Mouse (Mus musculus) forebrain, postnatal 0 days (tissue): Measurements from ENCODE around the gene Tex19.2. TPM values are rescaled to one million over a fixed set of nuclear protein-coding genes. Genes with fewer than 3 reads are reported as not detected.

Experiments used
- ATAC-seq: fragments of 200-750 bp; cut with Nextera tagmentation; 2 replicates; pipeline ENCODE4 v1.8.0; 2017; ENCODE audit warnings: mild to moderate bottlenecking, moderate library complexity
- DNase-seq: peaks from one replicate; pipeline ENCODE4 v3.0.0-alpha.2; 2015
- H3K27ac ChIP-seq: fragments of 300-500 bp; sonication (generic); 2 replicates; pipeline ENCODE4 v1.5.1; 2014; ENCODE audit warnings: low read depth, mild to moderate bottlenecking, antibody characterized with exemption, low read length, moderate library complexity, mixed read lengths
- H3K27me3 ChIP-seq: fragments of 300-500 bp; sonication (generic); 2 replicates; pipeline ENCODE4 v1.6.1; 2014; ENCODE audit warnings: mild to moderate bottlenecking, low read length, mixed read lengths; ENCODE audit not compliant: insufficient read depth
- H3K36me3 ChIP-seq: fragments of 300-500 bp; sonication (generic); 2 replicates; pipeline ENCODE4 v1.6.1; 2014; ENCODE audit warnings: mild to moderate bottlenecking, moderate library complexity; ENCODE audit not compliant: insufficient read depth
- H3K4me1 ChIP-seq: fragments of 300-500 bp; sonication (generic); 2 replicates; pipeline ENCODE4 v1.6.1; 2014; ENCODE audit warnings: antibody characterized with exemption; ENCODE audit not compliant: insufficient read depth
- H3K4me2 ChIP-seq: fragments of 300-500 bp; sonication (generic); 2 replicates; pipeline ENCODE4 v1.6.1; 2014; ENCODE audit warnings: low read depth, mild to moderate bottlenecking, moderate library complexity
- H3K4me3 ChIP-seq: fragments of 300-500 bp; sonication (generic); 2 replicates; pipeline ENCODE4 v1.5.1; 2014; ENCODE audit warnings: low read depth, low read length, mixed read lengths
- H3K9ac ChIP-seq: fragments of 300-500 bp; sonication (generic); 2 replicates; pipeline ENCODE4 v1.6.1; 2014; ENCODE audit warnings: mild to moderate bottlenecking
- H3K9me3 ChIP-seq: fragments of 300-500 bp; sonication (generic); 2 replicates; pipeline ENCODE4 v1.6.1; 2016; ENCODE audit warnings: low read length
- CTCF ChIP-seq: sonication (generic); IDR thresholded peaks from 2 replicates; pipeline ENCODE4 v1.5.1; 2016; ENCODE audit warnings: antibody characterized with exemption, control low read depth, low read depth
- whole genome bisulfite sequencing: fragments of 180-500 bp; shearing (Covaris S2); extraction: QIAGEN DNeasy Blood & Tissue Kit; methylation state at CpG from one replicate; pipeline ENCODE4 v1.1.7; 2014; 5-methylcytosine and 5-hydroxymethylcytosine counted together
- polyA plus RNA-seq: library from polyadenylated mRNA; unstranded; fragments of >200 nt; fragmentation: Nextera tagmentation; extraction: Ambion mirVana; gene quantifications from 2 replicates; pipeline ENCODE4 v1.2.1, GENCODE M21; 2015
- total RNA-seq: library from RNA; depleted of rRNA; stranded (reverse); fragments of >200 nt; gene quantifications from 2 replicates; pipeline ENCODE4 v1.2.3, GENCODE M21; 2014

The Tex19.2 gene
- total and polyA plus RNA-seq, 2 experiments from 2014 or later: not detected

GRCm38 (mm10) chr11:121126395-121126794 is 7.9 kb upstream of the Tex19.2 start:
- no peak overlapping the region for H3K4me2 ChIP-seq
- H3K36me3 ChIP-seq: no peaks in the 10 kb centered on the region
- H3K4me1 ChIP-seq: no peaks in the 10 kb centered on the region
- H3K27ac ChIP-seq: no peak overlapping the region
- TF ChIP-seq CTCF: peak; percentile 28
- H3K27me3 ChIP-seq: no peaks in the 10 kb centered on the region
- WGBS: 66% methylated on average over 1 of the region's 1 CpGs
- no peak overlapping the region for H3K9ac ChIP-seq
- ATAC-seq (no peak), DNase-seq (no peak)
- no peak overlapping the region for H3K4me3 ChIP-seq
- H3K9me3 ChIP-seq: no peaks in the 10 kb centered on the region

- DNase-seq (no peak), ATAC-seq (no peak)
- Histone ChIP-seq H3K4me1 (no peaks in the 10 kb centered on the region), H3K27ac (no peak overlapping the region), H3K9me3 (no peaks in the 10 kb centered on the region), H3K4me2 (no peak overlapping the region), H3K27me3 (no peaks in the 10 kb centered on the region), H3K9ac (no peak overlapping the region), H3K4me3 (no peak overlapping the region), H3K36me3 (no peaks in the 10 kb centered on the region)
- WGBS: 91% methylated on average over 3 of the region's 3 CpGs
- TF ChIP-seq CTCF: no peak
Measured at GRCm38 (mm10) chr11:121125522-121126172, 7.2 kb upstream of the Tex19.2 start.

- whole genome bisulfite sequencing: 74% methylated on average over 4 of the region's 4 CpGs
- no peaks in the 10 kb centered on the region for H3K27me3 ChIP-seq
- no peak for TF ChIP-seq CTCF
Measured at GRCm38 (mm10) chr11:121123438-121123837, 5.0 kb upstream of the Tex19.2 start.

GRCm38 (mm10) chr11:121122024-121122670 is 3.7 kb upstream of the Tex19.2 start:
- no peaks in the 10 kb centered on the region for H3K27me3 ChIP-seq
- H3K4me3 ChIP-seq: no peak overlapping the region
- no peaks in the 10 kb centered on the region for H3K36me3 ChIP-seq
- no peak overlapping the region for H3K27ac ChIP-seq
- ATAC-seq (no peak), DNase-seq (no peak)
- H3K9ac ChIP-seq: no peak overlapping the region
- no peak for TF ChIP-seq CTCF
- no peaks in the 10 kb centered on the region for H3K4me1 ChIP-seq
- no peaks in the 10 kb centered on the region for H3K9me3 ChIP-seq
- WGBS: 81% methylated on average over 2 of the region's 2 CpGs
- no peak overlapping the region for H3K4me2 ChIP-seq

More at GRCm38 (mm10) chr11:121123438-121123837, 5.0 kb upstream of the Tex19.2 start:
- Histone ChIP-seq H3K9me3 (no peaks in the 10 kb centered on the region), H3K36me3 (no peaks in the 10 kb centered on the region), H3K4me2 (no peak overlapping the region), H3K4me3 (no peak overlapping the region), H3K27ac (no peak overlapping the region), H3K9ac (no peak overlapping the region), H3K4me1 (no peaks in the 10 kb centered on the region)
- DNase-seq (no peak), ATAC-seq (no peak)

GRCm38 (mm10) chr11:121121151-121121550 is 2.7 kb upstream of the Tex19.2 start:
- H3K36me3 ChIP-seq: no peaks in the 10 kb centered on the region
- 87% methylated on average over 3 of the region's 3 CpGs for WGBS
- H3K4me3 ChIP-seq: no peak overlapping the region
- no peak overlapping the region for H3K9ac ChIP-seq
- no peak for TF ChIP-seq CTCF
- no peaks in the 10 kb centered on the region for H3K27me3 ChIP-seq
- no peak overlapping the region for H3K27ac ChIP-seq
- H3K4me1 ChIP-seq: no peaks in the 10 kb centered on the region
- no peak overlapping the region for H3K4me2 ChIP-seq
- ATAC-seq (no peak), DNase-seq (no peak)
- H3K9me3 ChIP-seq: no peaks in the 10 kb centered on the region

- H3K27me3 ChIP-seq: no peaks in the 10 kb centered on the region
- no peaks in the 10 kb centered on the region for H3K9me3 ChIP-seq
- no peaks in the 10 kb centered on the region for H3K4me1 ChIP-seq
- no peak overlapping the region for H3K4me3 ChIP-seq
- no peak overlapping the region for H3K4me2 ChIP-seq
- H3K36me3 ChIP-seq: no peaks in the 10 kb centered on the region
- no peak overlapping the region for H3K9ac ChIP-seq
- no peak overlapping the region for H3K27ac ChIP-seq
- ATAC-seq: no peak
- DNase-seq: no peak
- WGBS: 92% methylated on average over 18 of the region's 18 CpGs
- TF ChIP-seq CTCF: no peak
Measured at GRCm38 (mm10) chr11:121118106-121118505, 371 bp downstream of the Tex19.2 start.

GRCm38 (mm10) chr11:121112091-121112775 is 6.2 kb downstream of the Tex19.2 start:
- Histone ChIP-seq H3K4me2 (no peak overlapping the region), H3K27ac (no peak overlapping the region), H3K27me3 (no peaks in the 10 kb centered on the region), H3K4me3 (no peak overlapping the region), H3K9me3 (no peaks in the 10 kb centered on the region), H3K36me3 (no peaks in the 10 kb centered on the region), H3K4me1 (no peaks in the 10 kb centered on the region), H3K9ac (no peak overlapping the region)
- DNase-seq (no peak), ATAC-seq (no peak)
- no peak for TF ChIP-seq CTCF
- 61% methylated on average over 5 of the region's 5 CpGs for WGBS
